Mouse (Mus musculus): ENCODE measurements around the gene Vmn2r66. TPM values are rescaled to one million over a fixed set of nuclear protein-coding genes. Genes with fewer than 3 reads are reported as not detected.

Gene Vmn2r66
- polyA plus RNA-seq (2014; fragmentation: Nextera tagmentation; extraction: Ambion mirVana): not detected in 2 replicates

DNA sequence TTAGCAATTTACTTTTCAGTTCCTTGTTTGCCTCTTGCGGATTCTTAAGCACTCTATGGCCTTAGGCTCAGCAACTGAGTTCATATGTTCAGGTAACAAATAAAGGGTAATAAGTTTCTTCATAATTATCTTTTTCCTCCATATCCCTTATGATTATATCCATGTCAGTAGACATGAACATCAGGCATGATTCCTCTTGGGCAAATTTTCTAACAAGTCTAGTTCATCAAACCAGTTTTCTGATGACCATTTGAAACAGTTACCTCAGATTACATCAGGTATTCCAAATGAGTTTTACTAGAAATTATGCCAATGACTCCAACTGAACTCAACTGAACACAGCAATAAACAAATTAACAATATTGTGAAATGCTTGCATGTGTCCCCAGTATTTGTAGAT, at the start of gene Vmn2r66:
TSS of gene Vmn2r66 (minus strand) at position 101 of the 400 bp plus-strand sequence.
- no peak within 1 kb of the TSS for H3K4me3 ChIP-seq (ENCODE audit: low read depth, low read length)
- no peak within 1 kb of the TSS for H3K4me2 ChIP-seq (ENCODE audit: low read length)
- no peaks in the 10 kb centered on the region for H3K36me3 ChIP-seq (ENCODE audit: control insufficient read depth, insufficient read depth, low read length)
- no peaks in the 10 kb centered on the region; the same call in 1 of the 2 replicates for H3K9me3 ChIP-seq (replicated peaks; ENCODE audit: control insufficient read depth, low read length)
- ATAC-seq (no peak), DNase-seq (ENCODE audit: low spot score) (no peak)
- no peak within 1 kb of the TSS for H3K27ac ChIP-seq (ENCODE audit: low read depth, low read length)
- WGBS: 88% methylated on average over 1 of the region's 1 CpGs
- no peaks in the 10 kb centered on the region for H3K27me3 ChIP-seq (replicated peaks; ENCODE audit: control insufficient read depth, insufficient read depth, low read length)
- H3K9ac ChIP-seq (ENCODE audit: low read length): no peak within 1 kb of the TSS
- no peaks in the 10 kb centered on the region for H3K4me1 ChIP-seq (ENCODE audit: control insufficient read depth, insufficient read depth, low read length)

GRCm38 (mm10) chr7:84996694-84997093, 15.4 kb downstream of the Vmn2r66 start:
- H3K36me3 ChIP-seq (ENCODE audit: control insufficient read depth, insufficient read depth, low read length): no peaks in the 10 kb centered on the region
- H3K9ac ChIP-seq (ENCODE audit: low read length): no peak overlapping the region
- no peak overlapping the region for H3K27ac ChIP-seq (ENCODE audit: low read depth, low read length)
- ATAC-seq: no peak
- DNase-seq (ENCODE audit: low spot score): no peak
- H3K4me3 ChIP-seq (ENCODE audit: low read depth, low read length): no peak overlapping the region
- no peak overlapping the region for H3K4me2 ChIP-seq (ENCODE audit: low read length)
- H3K27me3 ChIP-seq (replicated peaks; ENCODE audit: control insufficient read depth, insufficient read depth, low read length): no peaks in the 10 kb centered on the region
- no peaks in the 10 kb centered on the region for H3K4me1 ChIP-seq (ENCODE audit: control insufficient read depth, insufficient read depth, low read length)
- 70% methylated on average over 2 of the region's 2 CpGs for WGBS
- 0 out of 2 replicates have a peak, but pooled peaks cover 6% of the 10 kb centered on the region for H3K9me3 ChIP-seq (replicated peaks; ENCODE audit: control insufficient read depth, low read length)

- no peak within 1 kb of the TSS for H3K4me2 ChIP-seq (ENCODE audit: low read length)
- no peak within 1 kb of the TSS for H3K4me3 ChIP-seq (ENCODE audit: low read depth, low read length)
- 0 out of 2 replicates have a peak, but pooled peaks cover 2% of the 10 kb centered on the region for H3K9me3 ChIP-seq (replicated peaks; ENCODE audit: control insufficient read depth, low read length)
- no peaks in the 10 kb centered on the region for H3K36me3 ChIP-seq (ENCODE audit: control insufficient read depth, insufficient read depth, low read length)
- no peak within 1 kb of the TSS for H3K27ac ChIP-seq (ENCODE audit: low read depth, low read length)
- DNase-seq (ENCODE audit: low spot score) (no peak), ATAC-seq (no peak)
- H3K4me1 ChIP-seq (ENCODE audit: control insufficient read depth, insufficient read depth, low read length): no peaks in the 10 kb centered on the region
- no peaks in the 10 kb centered on the region for H3K27me3 ChIP-seq (replicated peaks; ENCODE audit: control insufficient read depth, insufficient read depth, low read length)
- no peak within 1 kb of the TSS for H3K9ac ChIP-seq (ENCODE audit: low read length)
- 57% methylated on average over 1 of the region's 1 CpGs for WGBS
Observed at GRCm38 (mm10) chr7:84964015-84964414, 48.1 kb downstream of the Vmn2r66 start, which contains the start of gene Vmn2r65. Gene Vmn2r65, minus strand, starts transcription at chr7:84964115.

Other genes with a start within 250 kb of the Vmn2r66 start
- gene Olfr291, start 158.7 kb downstream of the Vmn2r66 start, polyA plus RNA-seq (2014; fragmentation: Nextera tagmentation; extraction: Ambion mirVana): not detected in 2 replicates
- gene Vmn2r65, start 48.2 kb downstream of the Vmn2r66 start, polyA plus RNA-seq (2014; fragmentation: Nextera tagmentation; extraction: Ambion mirVana): not detected in 2 replicates
- gene Vmn2r67, start 143.7 kb upstream of the Vmn2r66 start, polyA plus RNA-seq (2014; fragmentation: Nextera tagmentation; extraction: Ambion mirVana): not detected in 2 replicates
- not detected in 2 replicates for gene Vmn2r68, start 225.5 kb upstream of the Vmn2r66 start, polyA plus RNA-seq (2014; fragmentation: Nextera tagmentation; extraction: Ambion mirVana)

Data from forebrain, embryonic 14.5 days (tissue).